Mouse (Mus musculus) kidney, postnatal 36 days (tissue): ENCODE measurements around the gene Slc35b1.
A peak's percentile ranks its signal among the peaks of the same experiment; 100 is the strongest.
"Not testable (repeated sequence)": the region's sequence is repeated elsewhere in the genome, so short reads cannot be mapped to it uniquely, and the experiment has no call there.

Experiments
- DNase-seq, 2 experiments: peaks; one replicate each; pipeline ENCODE4 v3.0.0; 2021 to 2022; ENCODE audit warnings: mixed read lengths in 2 of 2

Slc35b1 gene

GRCm38 (mm10) chr11:95396548-95396947, 12.1 kb downstream of the Slc35b1 start:
- DNase-seq, result no peak

GRCm38 (mm10) chr11:95397843-95398835, 13.6 kb downstream of the Slc35b1 start:
- peak; percentile 63 to 86 for DNase-seq

GRCm38 (mm10) chr11:95399520-95400020, 15.1 kb downstream of the Slc35b1 start:
- no peak for DNase-seq

- no peak for DNase-seq
These were observed 17.1 kb downstream of the Slc35b1 start for GRCm38 (mm10) chr11:95401568-95401967.

GRCm38 (mm10) chr11:95402196-95402595, 17.7 kb downstream of the Slc35b1 start:
- no peak for DNase-seq

GRCm38 (mm10) chr11:95402658-95403101, 18.2 kb downstream of the Slc35b1 start:
- no peak for DNase-seq

GRCm38 (mm10) chr11:95403382-95404340, 19.2 kb downstream of the Slc35b1 start:
- no peak for DNase-seq

- DNase-seq, result no peak
These were observed 21.3 kb downstream of the Slc35b1 start for GRCm38 (mm10) chr11:95405771-95406170.

GRCm38 (mm10) chr11:95406398-95406797, 21.9 kb downstream of the Slc35b1 start:
- DNase-seq, result not testable (repeated sequence)

GRCm38 (mm10) chr11:95409450-95410112, 25.1 kb downstream of the Slc35b1 start:
- DNase-seq, result no peak

GRCm38 (mm10) chr11:95411453-95412013, 27.0 kb downstream of the Slc35b1 start:
- DNase-seq, result no peak

- DNase-seq, result no peak
These were observed 28.1 kb downstream of the Slc35b1 start for GRCm38 (mm10) chr11:95412615-95413014.

GRCm38 (mm10) chr11:95413641-95414535, 29.4 kb downstream of the Slc35b1 start, which contains the start of gene Spop:
Gene Spop (plus strand): TSS chr11:95414080.
- DNase-seq, result peak; percentile 93 to 96

GRCm38 (mm10) chr11:95414536-95415161, 30.2 kb downstream of the Slc35b1 start:
- DNase-seq, result peak; percentile 96

- no peak for DNase-seq
These were observed 31.4 kb downstream of the Slc35b1 start for GRCm38 (mm10) chr11:95415931-95416330.

GRCm38 (mm10) chr11:95417341-95417740, 32.8 kb downstream of the Slc35b1 start:
- DNase-seq, result no peak

- DNase-seq, result no peak
These were observed 36.5 kb downstream of the Slc35b1 start for GRCm38 (mm10) chr11:95420880-95421435.

GRCm38 (mm10) chr11:95423505-95423904, 39.0 kb downstream of the Slc35b1 start:
- peak in 1 of 2 experiments; percentile 39 for DNase-seq

- DNase-seq, result no peak
These were observed 46.9 kb downstream of the Slc35b1 start for GRCm38 (mm10) chr11:95431344-95431743.

- DNase-seq, result peak in 1 of 2 experiments; percentile 64
These were observed 47.7 kb downstream of the Slc35b1 start for GRCm38 (mm10) chr11:95432194-95432593.
